Mouse (Mus musculus) kidney, postnatal 14 days (tissue): ENCODE measurements around the gene Itpr2.
"Not testable (repeated sequence)": the region's sequence is repeated elsewhere in the genome, so short reads cannot be mapped to it uniquely, and the experiment has no call there.

Source experiments
- DNase-seq: peaks from one replicate; pipeline ENCODE4 v3.0.0; 2022; ENCODE audit warnings: mixed read lengths

The Itpr2 gene

DNA sequence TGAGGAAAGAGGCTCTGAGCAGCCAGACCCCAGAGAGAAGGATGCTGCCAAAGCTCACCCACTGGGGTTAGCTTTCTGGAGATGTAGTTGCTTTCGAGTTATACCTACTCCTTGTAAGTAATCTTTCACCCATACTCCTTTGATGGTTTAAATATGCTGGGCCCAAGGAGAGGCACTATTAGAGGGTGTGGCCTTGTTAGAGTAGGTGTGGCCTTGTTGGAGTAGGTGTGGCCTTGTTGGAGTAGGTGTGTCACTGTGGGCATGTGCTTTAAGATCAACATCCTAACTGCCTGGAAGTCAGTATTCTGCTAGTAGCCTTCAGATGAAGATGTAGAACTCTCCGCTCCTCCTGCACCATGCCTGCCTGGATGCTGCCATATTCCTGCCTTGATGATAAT, 37.4 kb downstream of the Itpr2 start:
- DNase-seq = not testable (repeated sequence)

DNA sequence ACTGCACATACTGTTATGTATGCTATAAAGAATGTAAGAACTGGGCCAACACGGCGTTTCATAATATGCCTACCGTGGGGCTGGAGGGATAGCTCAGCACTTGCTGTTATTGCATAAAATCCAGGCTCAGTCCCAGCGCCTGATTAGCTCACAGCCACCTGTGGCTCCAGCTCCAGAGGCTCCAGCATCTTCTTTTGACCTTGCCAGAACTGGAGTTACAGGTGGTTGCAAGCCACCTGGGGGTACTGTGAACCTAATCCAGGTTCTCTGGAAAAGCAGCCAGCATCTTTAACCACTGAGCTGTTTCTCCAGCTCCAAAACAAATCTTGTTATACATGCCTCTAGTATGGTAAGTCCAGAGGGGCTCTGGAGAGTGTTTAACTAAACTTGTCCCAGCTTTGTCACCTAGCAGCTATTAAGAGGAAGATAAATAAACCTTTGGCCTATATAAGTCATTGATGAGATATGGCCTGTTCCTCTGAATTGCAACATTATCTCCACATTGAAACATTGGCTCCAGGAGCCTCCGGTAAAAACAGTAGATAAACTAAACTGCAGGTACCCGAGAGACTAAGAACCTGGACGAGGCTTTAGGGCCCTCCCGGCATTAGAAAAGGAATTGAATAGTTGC, 37.9 kb downstream of the Itpr2 start:
- no peak for DNase-seq

DNA sequence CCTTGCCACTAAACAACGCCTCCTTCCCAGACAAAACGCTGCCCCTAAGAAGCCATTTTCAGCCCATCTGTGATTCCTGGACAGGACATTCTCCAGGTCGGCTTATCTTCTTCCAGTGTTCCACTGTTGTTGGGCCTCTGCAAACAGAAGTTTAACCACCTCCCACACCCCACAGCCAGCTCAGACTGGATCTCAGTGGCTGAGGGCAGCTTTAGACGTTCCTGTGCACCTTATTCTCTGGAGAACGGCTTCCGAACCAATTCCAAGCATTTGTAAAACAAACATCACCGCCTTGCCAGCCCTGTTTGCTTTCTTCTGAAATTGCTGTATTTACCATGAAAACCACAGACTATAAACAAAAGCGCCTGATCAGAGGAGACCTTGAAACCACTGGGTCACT, 41.1 kb downstream of the Itpr2 start:
- DNase-seq = peak; percentile 48

GRCm38 (mm10) chr6:146458436-146458835, 43.6 kb downstream of the Itpr2 start:
- DNase-seq = no peak

GRCm38 (mm10) chr6:146456741-146457140, 45.3 kb downstream of the Itpr2 start:
- no peak for DNase-seq

DNA sequence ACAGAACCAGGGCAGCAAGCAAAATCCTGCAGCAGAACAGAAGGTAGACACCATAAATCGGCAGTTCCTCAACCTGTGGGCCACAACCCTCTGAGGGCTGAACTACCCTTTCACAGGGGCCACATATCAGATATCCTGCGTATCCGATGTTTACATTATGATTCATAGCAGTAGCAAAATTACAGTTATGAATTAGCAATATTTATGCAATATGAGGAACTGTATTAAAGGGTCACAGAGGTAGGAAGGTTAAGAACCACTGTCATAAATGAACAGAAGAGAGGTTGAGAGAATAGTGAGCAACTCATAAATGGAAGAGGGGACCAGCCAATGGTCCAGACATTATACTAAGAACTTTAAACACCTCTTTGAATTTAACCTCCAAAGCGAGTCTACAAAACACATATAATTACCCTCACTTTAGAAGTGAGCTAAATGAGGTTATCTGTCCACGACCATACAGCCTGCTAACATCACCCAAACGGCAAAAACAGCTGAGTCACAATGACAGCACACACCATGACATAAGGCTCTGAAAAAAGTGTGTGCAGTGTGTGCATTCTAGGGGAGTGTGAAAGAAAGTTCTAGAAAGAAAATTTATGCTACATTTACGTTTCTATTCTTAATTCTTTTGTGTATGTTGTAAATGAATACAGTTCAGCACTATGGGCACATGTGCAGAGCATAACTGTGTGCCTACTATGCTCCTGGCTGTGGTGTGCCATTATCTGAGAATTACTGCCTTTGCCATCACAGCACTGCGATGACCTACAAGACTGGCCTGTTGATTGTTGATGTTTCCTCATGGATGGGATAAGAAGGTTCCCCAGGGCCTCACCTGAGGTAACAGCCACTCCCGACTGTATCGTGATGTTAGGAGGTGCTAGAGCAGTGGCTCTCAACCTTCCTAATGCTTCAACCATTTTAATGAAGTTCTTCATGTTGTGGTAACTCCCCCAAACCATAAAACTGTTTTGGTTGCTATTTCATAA, 47.2 kb downstream of the Itpr2 start:
- no peak for DNase-seq

DNA sequence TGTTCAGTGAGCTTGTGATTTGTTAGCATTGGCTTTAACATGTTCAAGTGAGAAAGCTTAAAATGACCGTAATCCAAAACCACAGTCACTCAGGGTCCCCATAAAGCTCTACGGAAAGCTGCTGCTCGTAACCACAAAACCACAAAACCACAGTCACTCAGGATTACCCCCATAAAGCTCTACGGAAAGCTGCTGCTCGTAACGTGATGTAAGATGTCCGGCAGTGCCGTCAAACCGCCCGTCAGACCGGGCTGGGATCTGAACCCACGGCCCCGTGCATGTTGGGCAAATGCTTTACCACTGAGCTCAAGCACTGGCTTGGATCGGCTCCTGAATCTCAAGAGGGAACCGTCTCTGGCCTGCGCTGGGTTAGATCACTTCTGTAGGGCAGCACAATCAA, 49.5 kb downstream of the Itpr2 start:
- no peak for DNase-seq

- DNase-seq = no peak
Measured at GRCm38 (mm10) chr6:146446032-146446704, 55.9 kb downstream of the Itpr2 start.

DNA sequence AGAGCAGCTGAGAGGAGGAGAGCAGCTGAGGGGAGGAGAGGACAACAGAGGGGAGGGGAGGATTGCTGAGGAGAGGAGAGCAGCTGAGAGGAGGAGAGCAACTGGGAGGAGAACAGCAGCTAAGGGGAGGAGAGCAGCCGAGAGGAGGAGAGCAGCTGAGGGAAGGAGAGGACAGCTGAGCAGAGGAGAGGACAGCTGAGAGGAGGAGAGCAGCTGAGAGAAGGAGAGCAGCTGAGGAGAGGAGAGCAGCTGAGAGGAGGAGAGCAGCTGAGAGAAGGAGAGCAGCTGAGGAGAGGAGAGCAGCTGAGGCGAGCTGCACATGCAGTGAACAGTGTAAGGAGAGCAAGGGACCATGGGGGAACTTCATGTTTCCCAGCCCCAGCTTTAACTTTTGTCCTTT, 62.2 kb downstream of the Itpr2 start:
- DNase-seq = no peak

GRCm38 (mm10) chr6:146439071-146439818, 62.8 kb downstream of the Itpr2 start:
- no peak for DNase-seq

GRCm38 (mm10) chr6:146438057-146438456, 64.0 kb downstream of the Itpr2 start:
- DNase-seq = no peak

- DNase-seq = no peak
Measured at GRCm38 (mm10) chr6:146436916-146437496, 65.0 kb downstream of the Itpr2 start.

GRCm38 (mm10) chr6:146434217-146434616, 67.8 kb downstream of the Itpr2 start:
- no peak for DNase-seq

- no peak for DNase-seq
Measured at GRCm38 (mm10) chr6:146432218-146432865, 69.7 kb downstream of the Itpr2 start.

DNA sequence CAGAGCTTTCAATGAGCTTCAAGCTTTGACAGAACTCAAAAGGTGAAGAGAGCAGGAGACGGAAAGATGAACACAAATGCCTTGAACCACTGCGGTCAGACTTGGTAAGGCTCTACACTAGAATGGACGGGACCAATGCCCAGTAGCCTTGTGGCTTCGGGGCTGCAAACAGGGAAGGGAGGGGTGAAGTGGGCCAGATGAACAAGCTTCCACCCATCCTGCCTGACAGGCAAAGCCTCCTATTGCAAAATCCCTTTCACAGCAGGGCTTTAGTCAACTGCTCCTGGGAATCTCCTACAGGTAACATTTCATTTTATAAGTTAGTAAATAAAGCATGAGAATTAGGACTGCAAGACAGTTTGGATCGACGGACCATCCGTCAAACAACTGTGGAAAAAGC, 70.2 kb downstream of the Itpr2 start:
- no peak for DNase-seq

DNA sequence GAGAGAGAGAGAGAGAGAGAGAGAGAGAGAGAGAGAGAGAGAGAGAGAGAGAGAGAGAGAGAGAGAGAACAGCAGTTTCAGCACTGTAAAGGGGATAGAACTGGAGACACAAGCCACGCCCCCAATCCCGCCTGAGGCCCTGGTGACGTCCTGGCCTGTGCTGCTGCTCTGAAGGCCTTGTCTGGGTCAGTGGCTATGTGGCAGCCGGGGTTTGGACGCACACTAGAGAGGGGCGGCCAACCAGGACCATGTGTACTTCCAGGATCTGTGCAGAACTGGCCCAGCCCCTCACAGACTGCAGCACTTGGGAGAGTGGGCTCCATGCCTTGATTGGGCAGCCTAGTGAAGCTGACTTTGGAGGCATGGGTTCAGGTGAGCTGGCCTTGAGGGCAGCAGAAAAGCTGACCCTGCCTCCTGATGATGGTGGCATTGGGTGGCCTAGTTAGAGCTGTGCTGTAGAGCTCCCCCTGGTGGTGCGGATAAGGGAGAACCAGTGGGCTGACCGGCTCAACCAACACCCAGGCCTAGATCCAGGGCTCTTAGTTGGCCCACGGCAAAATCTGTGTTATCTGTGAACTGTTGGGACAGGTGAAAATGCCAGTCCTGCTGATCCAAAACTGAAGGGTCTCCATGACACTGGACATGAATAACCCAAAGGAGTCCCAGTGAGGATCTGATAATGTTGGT, 72.2 kb downstream of the Itpr2 start:
- peak; percentile 39 for DNase-seq

DNA sequence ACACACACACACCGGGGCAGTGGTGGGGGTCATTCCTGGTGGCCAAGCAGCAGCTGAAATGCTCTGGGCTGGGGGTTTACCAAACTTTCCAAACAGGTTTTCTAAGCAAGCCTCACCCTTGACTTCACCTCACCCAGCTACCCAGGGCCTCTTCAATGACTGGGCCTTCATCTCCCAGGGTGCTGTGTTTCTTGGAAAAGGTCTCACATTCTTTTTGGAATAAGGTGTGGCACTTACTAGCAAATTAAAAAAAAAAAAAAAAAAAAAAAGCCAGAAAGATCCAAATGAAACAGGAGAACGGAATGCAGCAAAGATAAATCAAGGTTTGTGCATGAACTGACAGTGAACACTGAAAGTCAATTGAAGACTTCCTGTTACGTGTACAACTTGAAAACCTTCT, 77.2 kb downstream of the Itpr2 start:
- DNase-seq = no peak

DNA sequence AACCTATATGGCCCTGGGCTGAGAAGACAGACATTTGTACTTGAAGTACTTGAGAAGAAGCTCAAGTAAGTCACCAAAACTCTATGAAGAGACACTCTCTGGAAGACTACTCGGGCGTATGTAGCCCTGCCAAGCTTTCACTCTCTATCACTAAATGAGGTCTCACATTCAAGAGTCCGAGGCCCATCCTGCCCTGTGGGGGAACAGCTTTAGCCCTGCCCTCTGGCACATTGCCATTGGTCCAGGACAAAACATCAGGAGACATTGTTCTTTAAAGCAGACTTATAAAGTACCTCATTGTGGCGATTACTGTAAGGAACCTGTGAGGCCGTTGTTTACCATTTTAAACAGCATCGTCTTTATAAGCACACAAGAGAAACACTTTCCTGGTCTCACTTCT, 77.7 kb downstream of the Itpr2 start:
- no peak for DNase-seq

- DNase-seq = no peak
Measured at GRCm38 (mm10) chr6:146420718-146421117, 81.3 kb downstream of the Itpr2 start.

GRCm38 (mm10) chr6:146416461-146416860, 85.6 kb downstream of the Itpr2 start:
- DNase-seq = no peak

DNA sequence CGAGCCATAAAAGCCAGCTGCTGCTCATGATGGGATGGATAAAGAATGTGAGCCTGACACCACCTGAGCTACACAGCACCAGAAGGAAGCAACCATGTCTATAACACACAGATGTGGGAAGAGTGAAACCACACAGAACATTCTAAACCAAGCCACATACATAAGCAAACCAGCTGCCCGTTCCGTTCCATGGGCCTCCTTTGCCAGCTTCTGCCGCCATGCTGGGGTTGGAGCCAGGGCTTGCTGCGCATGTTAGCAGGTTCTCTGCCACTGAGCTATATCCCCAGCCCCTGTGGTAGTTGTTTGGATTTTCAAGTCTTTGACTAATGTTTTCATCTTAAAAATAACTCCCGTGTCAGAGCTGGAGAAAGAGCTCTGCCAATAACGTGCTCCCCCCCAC, 87.9 kb downstream of the Itpr2 start:
- DNase-seq = no peak
